In the genomic region with DNA sequence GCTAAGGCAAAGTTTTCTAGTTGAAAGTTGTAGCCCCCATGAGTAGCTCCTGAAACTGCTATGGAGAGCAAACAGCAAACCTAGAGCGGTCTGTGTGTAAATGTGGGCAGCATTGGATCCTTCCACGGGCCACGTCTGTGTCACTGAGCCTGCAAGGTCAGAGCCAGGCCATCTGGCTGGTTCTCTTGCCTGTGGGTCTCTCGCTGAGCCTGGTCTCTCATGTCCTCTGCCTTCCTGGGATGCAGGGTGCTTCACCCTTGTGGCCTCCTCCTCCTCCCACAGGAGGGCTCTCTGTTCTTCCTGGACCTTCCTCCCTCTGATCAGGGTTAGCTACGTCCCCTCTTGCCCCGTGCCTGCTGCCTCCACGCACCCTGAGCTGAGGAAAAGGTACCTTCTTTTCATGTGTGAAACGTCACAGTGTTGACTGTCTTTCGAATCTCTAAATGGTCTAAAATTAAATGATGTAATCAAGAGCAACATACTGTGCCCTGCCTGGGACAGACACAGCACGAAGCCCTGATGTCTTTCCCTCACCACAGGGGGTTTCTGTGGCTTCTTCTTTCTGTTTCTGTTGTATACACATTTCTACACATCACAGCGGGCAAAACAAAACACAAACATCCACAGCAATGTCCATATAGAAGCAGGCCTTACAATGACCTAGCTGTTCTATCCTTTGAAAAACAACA, we compare ENCODE assay signal across 9 mouse cellular contexts. TPM values are rescaled to one million over a fixed set of nuclear protein-coding genes. Genes with fewer than 3 reads are reported as not detected.
DNase-seq lines count a peak whose midpoint lies in the region; ATAC-seq lines count a peak whose summit lies in the region.
"Had no signal": no experiment of that assay in that cellular context is flagged by ENCODE, and none has a peak within 500 bp of the region (broad histone marks: within the 10 kb centered on the region; RNA-seq: fewer than 3 reads in every experiment).

No protein-coding gene starts in this region.

- peaks cover 85% of the 10 kb centered on the region for H3K4me1 ChIP-seq in heart, embryonic 10.5 days
- H3K4me1 ChIP-seq in hindbrain, embryonic 15.5 days (replicated peaks): peaks cover 63% of the 10 kb centered on the region
- peaks cover 55% of the 10 kb centered on the region for H3K4me1 ChIP-seq in neural tube, embryonic 11.5 days (ENCODE audit: control insufficient read depth, insufficient read depth, low read length)

- H3K27ac ChIP-seq in heart, embryonic 10.5 days: peak overlapping the region; percentile 62
- peak overlapping the region; percentile 75 for H3K27ac ChIP-seq in hindbrain, embryonic 15.5 days (replicated peaks)
- H3K27ac ChIP-seq in neural tube, embryonic 11.5 days (ENCODE audit: low read depth, low read length): peak overlapping the region; percentile 97

- H3K27me3 ChIP-seq in heart, embryonic 10.5 days (ENCODE audit: insufficient read depth, poor library complexity, severe bottlenecking): no peaks in the 10 kb centered on the region
- H3K27me3 ChIP-seq in hindbrain, embryonic 15.5 days: no peaks in the 10 kb centered on the region
- H3K27me3 ChIP-seq in neural tube, embryonic 11.5 days (ENCODE audit: control insufficient read depth, insufficient read depth, low read length): no peaks in the 10 kb centered on the region

- peak overlapping the region; percentile 35 for H3K9ac ChIP-seq in hindbrain, embryonic 15.5 days
- H3K9ac ChIP-seq in neural tube, embryonic 11.5 days (ENCODE audit: low read length): peak overlapping the region; percentile 26

- no peaks in the 10 kb centered on the region for H3K9me3 ChIP-seq in heart, embryonic 10.5 days
- no peaks in the 10 kb centered on the region for H3K9me3 ChIP-seq in hindbrain, embryonic 15.5 days
- no peaks in the 10 kb centered on the region for H3K9me3 ChIP-seq in neural tube, embryonic 11.5 days (ENCODE audit: control insufficient read depth, low read length)

- ATAC-seq in hindbrain, embryonic 15.5 days (ENCODE audit: low FRiP score, low read depth): no peak
- peak; percentile 6; the same call in 1 of the 2 replicates for ATAC-seq in neural tube, embryonic 11.5 days (ENCODE audit: insufficient read depth, low FRiP score, low TSS enrichment)

- no peaks in the 10 kb centered on the region for H3K36me3 ChIP-seq in heart, embryonic 10.5 days
- no peaks in the 10 kb centered on the region for H3K36me3 ChIP-seq in hindbrain, embryonic 15.5 days
- H3K36me3 ChIP-seq in neural tube, embryonic 11.5 days (ENCODE audit: control insufficient read depth, insufficient read depth, low read length): no peaks in the 10 kb centered on the region

- WGBS in heart, embryonic 10.5 days: 61% methylated on average over 11 of the region's 11 CpGs
- 19% methylated on average over 11 of the region's 11 CpGs for WGBS in hindbrain, embryonic 15.5 days
- 25% methylated on average over 11 of the region's 11 CpGs for WGBS in neural tube, embryonic 11.5 days

- H3K4me2 ChIP-seq in hindbrain, embryonic 15.5 days: no peak overlapping the region
- no peak overlapping the region; the same call in 1 of the 2 replicates for H3K4me2 ChIP-seq in neural tube, embryonic 11.5 days (ENCODE audit: low read depth)

- no peak for DNase-seq in heart, embryonic 10.5 days (ENCODE audit: low spot score)
- no peak for DNase-seq in heart, postnatal 4 days
- DNase-seq in T-cell, adult 2 months (ENCODE audit: low spot score): peak; percentile 41
- DNase-seq in neural tube, embryonic 11.5 days (ENCODE audit: low spot score): peak; percentile 40
- no peak for DNase-seq in yolk sac, embryonic 10.5 days (ENCODE audit: low spot score)
- no peak for DNase-seq in embryo, embryonic 9.5 days (ENCODE audit: extremely low spot score)
- DNase-seq in layer of hippocampus, postnatal 14 days (ENCODE audit: low spot score in 2 of 2): no peak
- DNase-seq: kidney, adult 8-10 months had no signal

- H3K4me3 ChIP-seq in heart, embryonic 10.5 days: no peak overlapping the region
- no peak overlapping the region for H3K4me3 ChIP-seq in hindbrain, embryonic 15.5 days
- H3K4me3 ChIP-seq in neural tube, embryonic 11.5 days (ENCODE audit: low read depth, low read length): no peak overlapping the region

RNA-seq across cellular contexts. Expression of a gene that starts 52.6 kb away (rescaled TPM):
- polyA plus RNA-seq in heart, embryonic 10.5 days (2016; fragmentation: Nextera tagmentation; extraction: Ambion mirVana): 44.7 and 59.3 TPM in 2 replicates
- 10 to 100 TPM; 47.2 to 52.9 TPM for total RNA-seq in heart, postnatal 4 days (2021)
- polyA plus RNA-seq in hindbrain, embryonic 15.5 days (2015; fragmentation: Nextera tagmentation; extraction: Ambion mirVana): 63.2 and 63.7 TPM in 2 replicates
- polyA plus RNA-seq in neural tube, embryonic 11.5 days (2014; fragmentation: Nextera tagmentation; extraction: Ambion mirVana): 89.6 and 92.4 TPM in 2 replicates
- total RNA-seq in layer of hippocampus, postnatal 14 days (2021): 10 to 100 TPM; 53.7 to 56.6 TPM

Comparison
In these comparisons a context has a peak if more than half of its experiments do, and no peak if none do; other contexts are left out.
1. DNase-seq: peak in T-cell, adult 2 months (single experiment) and neural tube, embryonic 11.5 days (single experiment); none in heart, embryonic 10.5 days (single experiment), heart, postnatal 4 days (single experiment), yolk sac, embryonic 10.5 days (single experiment), embryo, embryonic 9.5 days (single experiment) and layer of hippocampus, postnatal 14 days (0 of 2).
2. Peak in every context shown above with its lines, with median percentiles within 50 percentile points of each other: H3K27ac ChIP-seq.